Mouse (Mus musculus) forebrain, embryonic 15.5 days (tissue): ENCODE data around the gene Brca1. TPM values are rescaled to one million over a fixed set of nuclear protein-coding genes. Genes with fewer than 3 reads are reported as not detected.
A peak's percentile ranks its signal among the peaks of the same experiment; 100 is the strongest.

ENCODE experiments used
- ATAC-seq: fragments of 200-750 bp; cut with Nextera tagmentation; replicated peaks from 2 replicates; pipeline ENCODE4 v1.8.0; 2017; ENCODE audit warnings: mild to moderate bottlenecking, moderate TSS enrichment, moderate library complexity
- H3K27ac ChIP-seq: fragments of 300-500 bp; sonication (generic); replicated peaks from 2 replicates; pipeline ENCODE4 v1.5.1; 2015; ENCODE audit warnings: mild to moderate bottlenecking, inconsistent platforms
- H3K27me3 ChIP-seq: fragments of 300-500 bp; sonication (generic); 2 replicates; pipeline ENCODE4 v1.6.1; 2015; ENCODE audit warnings: inconsistent platforms
- H3K36me3 ChIP-seq: fragments of 300-500 bp; sonication (generic); 2 replicates; pipeline ENCODE4 v1.6.1; 2015; ENCODE audit warnings: mild to moderate bottlenecking, inconsistent platforms
- H3K4me1 ChIP-seq: fragments of 300-500 bp; sonication (generic); 2 replicates; pipeline ENCODE4 v1.6.1; 2015; ENCODE audit warnings: inconsistent platforms
- H3K4me2 ChIP-seq: fragments of 300-500 bp; sonication (generic); replicated peaks from 2 replicates; pipeline ENCODE4 v1.6.1; 2015; ENCODE audit warnings: mild to moderate bottlenecking, inconsistent platforms
- H3K4me3 ChIP-seq: fragments of 300-500 bp; sonication (generic); 2 replicates; pipeline ENCODE4 v1.5.1; 2015; ENCODE audit warnings: mild to moderate bottlenecking, inconsistent platforms
- H3K9ac ChIP-seq: fragments of 300-500 bp; sonication (generic); replicated peaks from 2 replicates; pipeline ENCODE4 v1.6.1; 2015; ENCODE audit warnings: mild to moderate bottlenecking, inconsistent platforms
- H3K9me3 ChIP-seq: fragments of 300-500 bp; sonication (generic); 2 replicates; pipeline ENCODE4 v1.6.1; 2016; ENCODE audit warnings: inconsistent platforms
- whole genome bisulfite sequencing: fragments of 180-500 bp; shearing (Covaris S2); methylation state at CpG from one replicate; pipeline ENCODE4 v1.1.7; 2015; ENCODE audit warnings: mixed read lengths; 5-methylcytosine and 5-hydroxymethylcytosine counted together
- polyA plus RNA-seq: library from polyadenylated mRNA; unstranded; fragments of >200 nt; fragmentation: Nextera tagmentation; extraction: Ambion mirVana; gene quantifications from 2 replicates; pipeline ENCODE4 v1.2.1, GENCODE M21; 2015

Brca1 gene
- polyA plus RNA-seq, 1 experiment from 2014 or later, result 5.6 TPM

DNA sequence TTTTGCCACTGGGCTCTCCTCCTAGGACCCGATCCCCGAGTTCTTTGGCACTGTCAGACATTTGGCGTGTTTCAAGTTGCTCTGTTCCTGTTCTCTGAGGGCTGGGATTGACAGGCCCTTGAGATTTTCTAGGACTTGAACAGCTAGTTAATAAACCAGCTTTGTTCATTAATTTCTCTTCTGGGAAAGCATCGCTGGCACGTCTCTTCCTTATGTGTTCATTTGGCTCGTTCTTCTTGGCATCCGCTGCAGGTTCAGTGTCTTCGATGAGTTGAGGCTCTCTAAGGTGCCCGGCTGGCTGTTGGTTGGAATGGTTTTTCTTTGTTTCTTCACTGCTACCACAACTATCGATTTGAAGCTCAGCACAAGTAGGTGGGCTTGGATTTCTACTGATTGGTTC is 26.7 kb downstream of the Brca1 start:
- Histone ChIP-seq H3K36me3 (no peaks in the 10 kb centered on the region), H3K9me3 (no peaks in the 10 kb centered on the region), H3K27me3 (no peaks in the 10 kb centered on the region), H3K27ac (peak overlapping the region; percentile 73), H3K4me3 (no peak overlapping the region), H3K9ac (no peak overlapping the region), H3K4me2 (no peak overlapping the region), H3K4me1 (peaks cover 22% of the 10 kb centered on the region)
- no peak for ATAC-seq
- 53% methylated on average over 10 of the region's 10 CpGs for WGBS

DNA sequence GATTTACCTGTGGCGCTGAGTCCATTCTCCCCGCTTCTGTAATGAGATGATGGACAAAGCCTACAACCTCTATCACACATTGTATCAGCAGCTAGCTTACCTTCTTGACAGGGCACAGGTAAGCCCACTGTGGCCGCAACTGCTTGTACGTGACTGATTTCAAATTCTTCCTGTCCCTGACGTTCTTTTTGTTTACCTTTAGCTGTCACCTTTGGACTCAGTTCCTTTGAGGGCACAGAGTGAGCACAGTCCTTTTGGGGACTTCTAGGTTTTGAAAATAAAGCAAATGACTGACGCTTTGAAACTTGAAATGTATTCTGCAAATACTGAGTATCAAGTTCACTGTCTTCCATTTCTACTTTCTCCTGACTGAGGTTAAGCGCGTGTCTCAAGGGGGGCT is 27.3 kb downstream of the Brca1 start:
- H3K27me3 ChIP-seq, result no peaks in the 10 kb centered on the region
- H3K9me3 ChIP-seq, result no peaks in the 10 kb centered on the region
- H3K4me1 ChIP-seq, result peaks cover 22% of the 10 kb centered on the region
- no peak for ATAC-seq
- H3K36me3 ChIP-seq, result no peaks in the 10 kb centered on the region
- no peak overlapping the region for H3K9ac ChIP-seq
- H3K4me3 ChIP-seq, result no peak overlapping the region
- 94% methylated on average over 8 of the region's 8 CpGs for WGBS
- peak overlapping the region; percentile 73 for H3K27ac ChIP-seq
- no peak overlapping the region for H3K4me2 ChIP-seq

DNA sequence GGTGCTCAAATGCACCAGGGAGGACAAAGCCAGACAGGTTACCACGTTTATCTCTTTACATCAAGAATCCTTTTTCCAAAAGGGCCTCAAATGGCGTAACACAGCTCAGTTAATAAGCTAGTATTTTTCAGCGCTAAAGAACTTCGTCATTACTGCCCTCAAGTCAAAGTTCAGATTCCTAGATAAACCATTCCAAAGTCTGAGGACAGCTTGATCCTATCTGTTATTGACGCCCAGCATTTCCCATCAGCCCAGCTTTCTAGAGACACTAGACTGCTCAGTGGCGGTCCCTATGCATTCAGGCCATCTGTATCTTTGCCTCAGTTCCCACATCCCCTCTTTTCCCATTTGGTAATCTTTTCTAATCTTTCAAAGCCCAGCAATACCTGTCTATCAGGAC is 32.4 kb downstream of the Brca1 start:
- no peak for ATAC-seq
- H3K4me1 ChIP-seq, result no peaks in the 10 kb centered on the region; the same call in 1 of the 2 replicates
- H3K9me3 ChIP-seq, result no peaks in the 10 kb centered on the region
- no peaks in the 10 kb centered on the region for H3K36me3 ChIP-seq
- no peak overlapping the region for H3K27ac ChIP-seq
- H3K4me2 ChIP-seq, result no peak overlapping the region
- no peak overlapping the region for H3K4me3 ChIP-seq
- H3K27me3 ChIP-seq, result no peaks in the 10 kb centered on the region
- WGBS, result 89% methylated on average over 6 of the region's 6 CpGs
- H3K9ac ChIP-seq, result no peak overlapping the region

DNA sequence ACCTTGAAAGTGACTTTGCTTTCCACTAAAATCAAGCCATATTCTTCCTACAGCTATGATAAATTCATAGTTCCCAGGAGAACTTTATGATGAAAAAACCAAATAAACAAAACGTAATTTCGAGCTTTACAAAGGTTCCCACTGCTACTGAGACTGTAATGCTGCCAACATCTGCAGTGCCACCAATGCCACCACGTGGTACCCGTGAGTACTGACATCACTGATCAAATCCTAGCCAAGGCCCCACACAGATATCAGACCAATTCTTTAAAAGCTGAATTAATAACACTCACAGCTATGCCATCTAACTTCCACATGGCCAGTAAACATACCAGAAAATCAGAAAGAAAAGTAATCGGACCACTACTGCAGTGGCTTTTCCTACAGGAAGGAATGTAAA is 32.8 kb downstream of the Brca1 start:
- no peak overlapping the region for H3K4me3 ChIP-seq
- H3K27me3 ChIP-seq, result no peaks in the 10 kb centered on the region
- ATAC-seq, result no peak
- H3K9me3 ChIP-seq, result no peaks in the 10 kb centered on the region
- H3K27ac ChIP-seq, result no peak overlapping the region
- H3K9ac ChIP-seq, result no peak overlapping the region
- H3K36me3 ChIP-seq, result peaks cover 2% of the 10 kb centered on the region; the same call in 1 of the 2 replicates
- H3K4me2 ChIP-seq, result no peak overlapping the region
- no peaks in the 10 kb centered on the region for H3K4me1 ChIP-seq
- WGBS, result 75% methylated on average over 5 of the region's 5 CpGs

DNA sequence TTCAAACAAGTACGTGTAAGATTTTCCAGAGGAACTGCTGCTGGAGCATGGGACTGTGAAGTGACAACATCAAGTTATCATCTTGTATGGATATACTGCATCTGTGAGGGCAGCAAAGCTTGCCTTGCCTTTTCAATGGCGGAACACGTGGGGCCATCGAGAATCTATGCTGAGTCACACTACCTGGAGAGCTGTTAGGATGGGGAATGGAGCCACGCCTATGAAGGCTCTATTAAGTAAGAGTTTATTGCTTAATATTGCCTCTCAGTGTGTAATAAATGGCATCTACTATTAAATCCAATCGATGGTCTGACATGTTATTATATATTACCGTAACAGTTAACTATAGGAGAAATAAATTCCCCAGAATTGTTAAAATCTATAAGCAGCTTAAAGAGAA is 44.7 kb downstream of the Brca1 start:
- H3K27ac ChIP-seq, result peak overlapping the region; percentile 53
- no peak overlapping the region for H3K4me3 ChIP-seq
- 92% methylated on average over 7 of the region's 7 CpGs for WGBS
- H3K36me3 ChIP-seq, result peaks cover 3% of the 10 kb centered on the region; the same call in 1 of the 2 replicates
- ATAC-seq, result no peak
- no peaks in the 10 kb centered on the region for H3K9me3 ChIP-seq
- H3K4me2 ChIP-seq, result no peak overlapping the region
- H3K27me3 ChIP-seq, result no peaks in the 10 kb centered on the region
- H3K9ac ChIP-seq, result no peak overlapping the region
- H3K4me1 ChIP-seq, result no peaks in the 10 kb centered on the region

DNA sequence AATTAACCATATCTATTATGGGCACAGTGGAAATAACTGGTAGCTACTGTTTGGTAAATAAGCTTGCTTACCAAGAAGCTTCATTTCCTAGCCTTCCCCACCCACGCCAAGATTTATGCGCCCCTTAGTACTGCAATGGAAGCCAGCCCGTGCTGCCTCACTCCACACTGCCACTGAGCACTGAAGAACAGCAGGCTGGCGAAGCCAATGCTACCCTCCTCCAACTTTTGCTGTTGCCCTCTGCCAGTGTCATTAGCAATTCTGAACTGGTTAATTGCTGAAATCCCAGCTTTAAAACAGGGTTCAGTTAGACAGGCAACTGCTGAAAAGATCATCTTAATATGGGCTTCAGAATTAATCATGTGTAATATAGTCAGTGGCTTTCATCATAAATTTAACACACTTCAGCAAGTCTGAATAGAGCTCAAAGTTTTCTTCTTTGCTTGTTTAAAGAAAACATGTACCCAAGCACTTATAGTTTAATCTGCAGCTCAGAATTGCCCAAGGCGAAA is 45.4 kb downstream of the Brca1 start:
- Histone ChIP-seq H3K27me3 (no peaks in the 10 kb centered on the region), H3K27ac (peak overlapping the region; percentile 53), H3K4me2 (no peak overlapping the region), H3K4me1 (no peaks in the 10 kb centered on the region), H3K9ac (no peak overlapping the region), H3K36me3 (peaks cover 2% of the 10 kb centered on the region; the same call in 1 of the 2 replicates), H3K9me3 (no peaks in the 10 kb centered on the region), H3K4me3 (no peak overlapping the region)
- 55% methylated on average over 5 of the region's 5 CpGs for WGBS
- ATAC-seq, result 0 out of 2 replicates have a peak, but pooled peaks have one; percentile 64

DNA sequence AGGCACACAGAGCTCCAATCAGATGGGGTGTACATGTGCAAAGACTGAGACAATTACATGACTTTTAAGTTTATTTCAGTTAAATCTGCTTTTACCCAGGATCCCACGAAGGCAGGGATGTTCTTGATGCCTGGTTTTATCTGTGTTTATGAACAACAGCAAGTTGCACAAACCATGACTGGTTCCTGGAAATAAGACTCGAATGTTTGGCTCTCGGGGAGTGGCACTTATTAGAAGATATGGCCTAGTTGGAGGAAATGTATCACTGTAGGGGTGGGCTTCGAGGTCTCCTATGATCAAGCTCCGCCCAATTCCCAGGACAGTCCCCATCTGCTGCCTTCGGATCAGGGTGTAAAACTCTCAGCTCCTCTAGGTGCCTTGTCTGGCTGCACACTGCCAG is 65.6 kb downstream of the Brca1 start:
- Histone ChIP-seq H3K4me3 (no peak overlapping the region), H3K36me3 (no peaks in the 10 kb centered on the region), H3K4me2 (no peak overlapping the region), H3K9me3 (no peaks in the 10 kb centered on the region), H3K27ac (peak overlapping the region; percentile 67; the same call in 1 of the 2 replicates), H3K27me3 (no peaks in the 10 kb centered on the region), H3K9ac (no peak overlapping the region; the same call in 1 of the 2 replicates), H3K4me1 (peaks cover 11% of the 10 kb centered on the region)
- ATAC-seq, result no peak
- WGBS, result 78% methylated on average over 6 of the region's 6 CpGs

DNA sequence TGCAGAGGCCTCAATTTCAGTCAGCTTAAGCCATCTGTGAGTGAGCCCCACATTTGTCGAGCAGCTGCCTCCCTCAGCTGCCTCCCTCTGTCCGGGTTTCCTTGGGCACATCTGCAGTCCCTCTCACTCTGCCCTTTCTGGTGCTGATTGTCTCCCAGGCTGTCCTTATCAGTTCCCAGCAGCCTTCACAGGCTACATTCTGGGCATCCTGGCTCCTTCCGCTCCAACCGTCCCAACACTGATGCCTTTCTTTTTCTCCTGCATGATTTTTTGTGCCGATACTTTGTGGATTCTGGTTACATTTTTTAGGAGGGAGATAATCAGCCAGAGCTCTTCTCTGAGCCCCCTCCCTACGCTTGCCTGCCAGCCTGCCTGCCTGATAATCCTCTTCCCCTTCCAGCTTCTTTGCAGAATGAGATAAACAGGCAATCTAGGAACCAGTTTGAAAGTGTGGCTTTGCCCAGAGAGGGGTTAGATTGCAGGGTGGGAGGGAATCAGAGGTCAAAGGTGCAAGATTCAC is 66.2 kb downstream of the Brca1 start:
- Histone ChIP-seq H3K9ac (no peak overlapping the region; the same call in 1 of the 2 replicates), H3K4me1 (peaks cover 11% of the 10 kb centered on the region), H3K9me3 (no peaks in the 10 kb centered on the region), H3K4me3 (no peak overlapping the region), H3K27me3 (no peaks in the 10 kb centered on the region), H3K36me3 (no peaks in the 10 kb centered on the region), H3K27ac (peak overlapping the region; percentile 67), H3K4me2 (no peak overlapping the region)
- WGBS, result 51% methylated on average over 6 of the region's 6 CpGs
- ATAC-seq, result no peak

DNA sequence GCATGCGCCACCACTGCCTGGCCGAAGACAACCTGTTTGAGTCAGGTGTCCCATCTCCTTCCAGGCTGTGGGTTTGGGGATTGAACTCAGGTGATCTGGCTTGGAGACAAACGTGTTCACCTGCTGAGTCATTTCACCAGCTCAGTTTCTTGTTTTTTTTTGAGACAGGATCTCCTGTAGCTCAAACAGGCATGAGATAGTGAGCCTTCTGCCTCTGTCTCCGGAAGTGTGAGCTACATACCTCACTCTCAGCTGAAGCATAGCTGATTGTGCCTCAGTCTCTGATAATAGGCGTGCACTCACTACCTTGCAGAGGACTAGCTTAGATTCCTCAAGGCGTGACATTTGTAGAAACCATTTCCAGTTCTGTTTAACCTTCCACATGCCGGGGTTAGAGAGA is 66.9 kb downstream of the Brca1 start:
- no peaks in the 10 kb centered on the region for H3K9me3 ChIP-seq
- 88% methylated on average over 7 of the region's 7 CpGs for WGBS
- no peaks in the 10 kb centered on the region for H3K36me3 ChIP-seq
- H3K27me3 ChIP-seq, result no peaks in the 10 kb centered on the region
- H3K9ac ChIP-seq, result no peak overlapping the region
- ATAC-seq, result no peak
- peaks cover 13% of the 10 kb centered on the region for H3K4me1 ChIP-seq
- H3K27ac ChIP-seq, result 0 out of 2 replicates have a peak overlapping the region, but pooled peaks have one; percentile 28
- no peak overlapping the region for H3K4me3 ChIP-seq
- no peak overlapping the region for H3K4me2 ChIP-seq

DNA sequence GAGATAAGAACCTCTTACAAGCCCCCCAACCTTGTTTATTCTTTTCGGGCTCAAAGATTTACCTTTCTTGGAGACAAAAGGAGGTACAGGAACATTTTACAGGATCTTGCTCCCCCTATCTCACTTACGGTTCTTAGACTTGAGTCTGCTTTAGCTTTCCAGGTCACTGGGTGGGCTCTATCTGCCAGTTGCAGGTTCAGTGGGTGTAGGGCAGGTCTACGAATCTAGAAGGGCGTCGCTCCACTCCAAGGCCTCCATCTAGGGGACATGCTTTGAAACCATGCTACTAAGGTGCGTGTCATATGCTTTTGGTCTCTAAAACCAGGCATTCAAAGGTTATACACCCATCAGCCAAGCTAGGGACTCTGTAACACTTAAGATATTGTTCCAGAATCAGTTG is 67.5 kb downstream of the Brca1 start:
- peaks cover 19% of the 10 kb centered on the region for H3K4me1 ChIP-seq
- ATAC-seq, result no peak
- H3K9me3 ChIP-seq, result no peaks in the 10 kb centered on the region
- no peaks in the 10 kb centered on the region for H3K36me3 ChIP-seq
- H3K4me2 ChIP-seq, result no peak overlapping the region
- H3K27ac ChIP-seq, result peak overlapping the region; percentile 65
- H3K27me3 ChIP-seq, result no peaks in the 10 kb centered on the region
- 74% methylated on average over 6 of the region's 6 CpGs for WGBS
- no peak overlapping the region for H3K4me3 ChIP-seq
- H3K9ac ChIP-seq, result no peak overlapping the region

DNA sequence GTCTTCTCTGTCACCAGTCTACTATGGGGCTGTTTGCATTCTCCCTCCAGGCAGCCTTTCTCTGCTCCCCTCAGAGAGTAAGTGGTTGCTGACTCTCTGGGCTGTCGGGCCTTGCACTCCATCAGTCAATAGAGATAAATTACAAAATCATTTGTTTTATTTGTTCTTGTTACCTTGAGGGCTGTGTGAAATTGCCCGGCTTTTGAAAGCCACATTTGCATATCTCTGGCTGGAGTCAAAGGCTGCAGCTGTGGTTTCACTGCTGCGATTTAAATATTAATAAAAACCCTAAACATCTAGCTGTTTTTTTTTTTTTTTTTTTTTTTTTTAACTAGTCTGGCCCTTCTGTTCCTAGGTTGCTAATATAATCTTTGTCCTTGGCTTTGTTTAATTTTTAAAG is 68.0 kb downstream of the Brca1 start:
- no peak overlapping the region for H3K4me2 ChIP-seq
- 28% methylated on average over 3 of the region's 3 CpGs for WGBS
- H3K9me3 ChIP-seq, result no peaks in the 10 kb centered on the region
- H3K9ac ChIP-seq, result no peak overlapping the region
- peaks cover 23% of the 10 kb centered on the region for H3K4me1 ChIP-seq
- H3K36me3 ChIP-seq, result no peaks in the 10 kb centered on the region
- H3K4me3 ChIP-seq, result no peak overlapping the region
- H3K27ac ChIP-seq, result peak overlapping the region; percentile 65
- H3K27me3 ChIP-seq, result no peaks in the 10 kb centered on the region
- ATAC-seq, result no peak; the same call in 1 of the 2 replicates

DNA sequence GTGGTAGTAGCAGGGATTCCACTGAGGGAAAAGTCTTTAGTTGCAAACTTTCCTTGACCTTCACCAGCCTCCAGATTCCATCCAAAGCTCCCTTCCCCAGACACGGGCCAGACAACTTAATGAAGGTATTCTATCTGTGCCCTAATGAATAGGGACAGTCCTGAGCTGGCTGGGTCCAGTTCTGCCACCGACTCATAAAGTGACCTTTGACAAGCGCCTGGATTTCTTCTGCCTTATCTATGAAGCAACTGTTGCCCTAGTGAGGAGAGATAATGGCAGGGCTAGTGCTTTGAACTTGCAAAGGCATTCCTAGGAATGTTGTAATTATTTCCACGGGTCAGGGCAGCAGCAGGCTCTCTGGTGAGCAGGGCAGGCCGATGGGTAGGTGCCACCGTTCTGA is 70.8 kb downstream of the Brca1 start:
- WGBS, result 78% methylated on average over 6 of the region's 6 CpGs
- H3K27me3 ChIP-seq, result no peaks in the 10 kb centered on the region
- peaks cover 39% of the 10 kb centered on the region for H3K4me1 ChIP-seq
- no peaks in the 10 kb centered on the region for H3K36me3 ChIP-seq
- H3K9me3 ChIP-seq, result no peaks in the 10 kb centered on the region
- H3K27ac ChIP-seq, result no peak overlapping the region
- ATAC-seq, result no peak
- no peak overlapping the region for H3K9ac ChIP-seq
- H3K4me2 ChIP-seq, result no peak overlapping the region
- no peak overlapping the region for H3K4me3 ChIP-seq

DNA sequence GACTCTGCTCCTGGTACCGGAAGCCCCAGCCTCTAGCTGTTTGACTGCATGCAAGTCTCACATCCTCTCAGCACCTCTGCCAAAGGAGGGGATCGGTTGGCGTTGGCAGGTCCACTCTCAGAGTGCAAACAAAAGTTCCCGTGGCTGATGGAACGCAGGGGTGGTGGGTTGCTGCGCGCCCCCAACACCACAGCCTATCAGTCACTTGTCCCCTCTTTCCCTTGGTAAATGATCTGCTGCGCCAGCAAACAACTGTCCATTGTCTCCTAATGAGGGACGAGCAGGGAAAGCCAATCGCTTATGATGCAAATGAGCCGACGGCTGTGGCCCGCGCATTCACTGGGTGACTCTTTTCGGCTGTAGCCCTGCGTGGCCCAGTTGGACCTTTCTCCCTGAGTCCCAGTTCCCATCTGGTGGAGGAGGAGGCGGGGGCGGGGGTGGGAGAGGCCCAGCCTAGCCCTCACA is 72.6 kb downstream of the Brca1 start:
- Histone ChIP-seq H3K9me3 (no peaks in the 10 kb centered on the region), H3K27me3 (no peaks in the 10 kb centered on the region), H3K4me3 (no peak overlapping the region), H3K4me1 (peaks cover 37% of the 10 kb centered on the region), H3K36me3 (no peaks in the 10 kb centered on the region), H3K27ac (peak overlapping the region; percentile 93), H3K4me2 (peak overlapping the region; percentile 22), H3K9ac (no peak overlapping the region)
- ATAC-seq, result no peak
- 2% methylated on average over 18 of the region's 18 CpGs for WGBS
